Mouse (Mus musculus): ENCODE measurements around the gene Gtf2ird2.

GRCm38 (mm10) chr5:134243661-134244436 lies 60.0 kb downstream of the Gtf2ird2 start:
- TF ChIP-seq CTCF (IDR thresholded peaks at IDR 0.05; ENCODE audit: low read depth, low read length) (no peak), GATA1 (IDR thresholded peaks at IDR 0.05; ENCODE audit: borderline replicate concordance, low read length) (no peak), TAL1 (conservative IDR thresholded peaks at IDR 0.05; ENCODE audit: low read depth, low read length) (no peak), GATA2 (IDR thresholded peaks at IDR 0.05; ENCODE audit: borderline replicate concordance, low read depth, low read length) (no peak)
